Mouse (Mus musculus) forebrain, embryonic 11.5 days (tissue): ENCODE data around the gene Cchcr1. TPM values are rescaled to one million over a fixed set of nuclear protein-coding genes. Genes with fewer than 3 reads are reported as not detected.

ENCODE experiments used
- ATAC-seq: fragments of 200-750 bp; cut with Nextera tagmentation; replicated peaks from 2 replicates; pipeline ENCODE4 v1.8.0; 2017; ENCODE audit warnings: moderate TSS enrichment; ENCODE audit not compliant: low FRiP score
- DNase-seq: peaks from one replicate; pipeline ENCODE4 v3.0.0-alpha.2; 2017; ENCODE audit warnings: low spot score
- H3K27ac ChIP-seq: fragments of 300-500 bp; sonication (generic); 2 replicates; pipeline ENCODE4 v1.5.1; 2014; ENCODE audit warnings: low read depth, low read length
- H3K27me3 ChIP-seq: fragments of 300-500 bp; sonication (generic); 2 replicates; pipeline ENCODE4 v1.6.1; 2014; ENCODE audit warnings: mild to moderate bottlenecking, low read length, mixed read lengths; ENCODE audit not compliant: control insufficient read depth, insufficient read depth
- H3K36me3 ChIP-seq: fragments of 300-500 bp; sonication (generic); 2 replicates; pipeline ENCODE4 v1.6.1; 2014; ENCODE audit warnings: mild to moderate bottlenecking, low read length, moderate library complexity, mixed read lengths; ENCODE audit not compliant: control insufficient read depth, insufficient read depth
- H3K4me1 ChIP-seq: fragments of 300-500 bp; sonication (generic); replicated peaks from 2 replicates; pipeline ENCODE4 v1.6.1; 2014; ENCODE audit warnings: low read length, mixed read lengths; ENCODE audit not compliant: control insufficient read depth, insufficient read depth
- H3K4me2 ChIP-seq: fragments of 300-500 bp; sonication (generic); 2 replicates; pipeline ENCODE4 v1.6.1; 2014; ENCODE audit warnings: low read depth, mild to moderate bottlenecking, low read length, moderate library complexity, mixed read lengths; ENCODE audit not compliant: severe bottlenecking
- H3K4me3 ChIP-seq: fragments of 300-500 bp; sonication (generic); 2 replicates; pipeline ENCODE4 v1.5.1; 2014; ENCODE audit warnings: low read depth, low read length
- H3K9ac ChIP-seq: fragments of 300-500 bp; sonication (generic); 2 replicates; pipeline ENCODE4 v1.6.1; 2014; ENCODE audit warnings: low read length
- H3K9me3 ChIP-seq: fragments of 300-500 bp; sonication (generic); 2 replicates; pipeline ENCODE4 v1.6.1; 2016; ENCODE audit warnings: low read length, mixed read lengths; ENCODE audit not compliant: control insufficient read depth
- WGBS: fragments of 180-500 bp; shearing (Covaris S2); extraction: QIAGEN DNeasy Blood & Tissue Kit; methylation state at CpG from one replicate; pipeline ENCODE4 v1.1.7; 2014; 5-methylcytosine and 5-hydroxymethylcytosine counted together
- polyA plus RNA-seq: library from polyadenylated mRNA; unstranded; fragments of >200 nt; fragmentation: Nextera tagmentation; extraction: Ambion mirVana; gene quantifications from 2 replicates; pipeline ENCODE4 v1.2.1, GENCODE M21; 2014

The Cchcr1 gene
- polyA plus RNA-seq, 1 experiment from 2014 or later: 18.2 TPM

- H3K9me3 ChIP-seq: no peaks in the 10 kb centered on the region
- 0 out of 2 replicates have a peak, but pooled peaks cover 2% of the 10 kb centered on the region for H3K4me1 ChIP-seq
- H3K9ac ChIP-seq: no peak overlapping the region
- ATAC-seq: no peak
- H3K4me3 ChIP-seq: no peak overlapping the region
- no peaks in the 10 kb centered on the region for H3K27me3 ChIP-seq
- 83% methylated on average over 6 of the region's 6 CpGs for WGBS
- H3K27ac ChIP-seq: no peak overlapping the region
- DNase-seq: no peak
- H3K36me3 ChIP-seq: no peaks in the 10 kb centered on the region
- no peak overlapping the region for H3K4me2 ChIP-seq
These were observed 27.1 kb downstream of the Cchcr1 start for GRCm38 (mm10) chr17:35544001-35544400.

GRCm38 (mm10) chr17:35544680-35545079 is 27.8 kb downstream of the Cchcr1 start:
- Histone ChIP-seq H3K4me3 (no peak overlapping the region), H3K9ac (no peak overlapping the region), H3K4me1 (0 out of 2 replicates have a peak, but pooled peaks cover 2% of the 10 kb centered on the region), H3K4me2 (no peak overlapping the region), H3K36me3 (no peaks in the 10 kb centered on the region), H3K9me3 (no peaks in the 10 kb centered on the region), H3K27me3 (no peaks in the 10 kb centered on the region), H3K27ac (no peak overlapping the region)
- WGBS: 32% methylated on average over 6 of the region's 6 CpGs
- ATAC-seq (no peak), DNase-seq (peak; percentile 77)

GRCm38 (mm10) chr17:35547465-35547864 is 30.6 kb downstream of the Cchcr1 start:
- WGBS: 40% methylated on average over 2 of the region's 2 CpGs
- H3K9me3 ChIP-seq: no peaks in the 10 kb centered on the region
- H3K4me2 ChIP-seq: no peak overlapping the region
- H3K36me3 ChIP-seq: no peaks in the 10 kb centered on the region
- ATAC-seq (no peak), DNase-seq (no peak)
- no peaks in the 10 kb centered on the region for H3K27me3 ChIP-seq
- H3K4me3 ChIP-seq: no peak overlapping the region
- H3K27ac ChIP-seq: no peak overlapping the region
- no peak overlapping the region for H3K9ac ChIP-seq
- 0 out of 2 replicates have a peak, but pooled peaks cover 2% of the 10 kb centered on the region for H3K4me1 ChIP-seq

GRCm38 (mm10) chr17:35548636-35549035 is 31.7 kb downstream of the Cchcr1 start:
- H3K4me3 ChIP-seq: no peak overlapping the region
- H3K4me2 ChIP-seq: no peak overlapping the region
- no peaks in the 10 kb centered on the region for H3K36me3 ChIP-seq
- H3K9ac ChIP-seq: no peak overlapping the region
- H3K9me3 ChIP-seq: no peaks in the 10 kb centered on the region
- WGBS: 13% methylated on average over 5 of the region's 5 CpGs
- no peak for ATAC-seq
- no peak for DNase-seq
- H3K4me1 ChIP-seq: 0 out of 2 replicates have a peak, but pooled peaks cover 2% of the 10 kb centered on the region
- H3K27ac ChIP-seq: no peak overlapping the region
- H3K27me3 ChIP-seq: no peaks in the 10 kb centered on the region

GRCm38 (mm10) chr17:35549437-35550142 is 32.7 kb downstream of the Cchcr1 start:
- no peak overlapping the region for H3K4me2 ChIP-seq
- DNase-seq (no peak), ATAC-seq (no peak)
- H3K36me3 ChIP-seq: no peaks in the 10 kb centered on the region
- 0 out of 2 replicates have a peak, but pooled peaks cover 2% of the 10 kb centered on the region for H3K4me1 ChIP-seq
- 59% methylated on average over 15 of the region's 15 CpGs for WGBS
- no peaks in the 10 kb centered on the region for H3K9me3 ChIP-seq
- H3K27ac ChIP-seq: no peak overlapping the region
- no peak overlapping the region for H3K9ac ChIP-seq
- no peak overlapping the region for H3K4me3 ChIP-seq
- H3K27me3 ChIP-seq: no peaks in the 10 kb centered on the region

- no peak for DNase-seq
- Histone ChIP-seq H3K27me3 (no peaks in the 10 kb centered on the region), H3K9me3 (no peaks in the 10 kb centered on the region), H3K36me3 (no peaks in the 10 kb centered on the region), H3K9ac (no peak overlapping the region), H3K27ac (no peak overlapping the region), H3K4me1 (0 out of 2 replicates have a peak, but pooled peaks cover 2% of the 10 kb centered on the region), H3K4me3 (no peak overlapping the region), H3K4me2 (no peak overlapping the region)
- WGBS: 94% methylated on average over 4 of the region's 4 CpGs
- no peak for ATAC-seq
These were observed 33.2 kb downstream of the Cchcr1 start for GRCm38 (mm10) chr17:35550143-35550494.

GRCm38 (mm10) chr17:35550871-35551270 is 34.0 kb downstream of the Cchcr1 start:
- Histone ChIP-seq H3K36me3 (no peaks in the 10 kb centered on the region), H3K4me1 (0 out of 2 replicates have a peak, but pooled peaks cover 2% of the 10 kb centered on the region), H3K4me2 (no peak overlapping the region), H3K27me3 (no peaks in the 10 kb centered on the region), H3K4me3 (no peak overlapping the region), H3K9ac (no peak overlapping the region), H3K27ac (no peak overlapping the region), H3K9me3 (no peaks in the 10 kb centered on the region)
- WGBS: 58% methylated on average over 8 of the region's 8 CpGs
- DNase-seq (no peak), ATAC-seq (no peak)

- Histone ChIP-seq H3K9me3 (no peaks in the 10 kb centered on the region), H3K9ac (no peak within 1 kb of the TSS), H3K27me3 (no peaks in the 10 kb centered on the region), H3K4me3 (no peak within 1 kb of the TSS), H3K4me2 (no peak within 1 kb of the TSS), H3K27ac (no peak within 1 kb of the TSS), H3K36me3 (no peaks in the 10 kb centered on the region), H3K4me1 (no peaks in the 10 kb centered on the region)
- no peak for DNase-seq
- WGBS: 78% methylated on average over 8 of the region's 10 CpGs
- no peak for ATAC-seq
These were observed 35.0 kb downstream of the Cchcr1 start, which contains the start of gene Cdsn for GRCm38 (mm10) chr17:35551881-35552414. Gene Cdsn (plus strand): TSS chr17:35552128.

GRCm38 (mm10) chr17:35554321-35554720 is 37.4 kb downstream of the Cchcr1 start:
- Histone ChIP-seq H3K27me3 (no peaks in the 10 kb centered on the region), H3K4me2 (no peak overlapping the region), H3K4me3 (no peak overlapping the region), H3K9me3 (no peaks in the 10 kb centered on the region), H3K4me1 (no peaks in the 10 kb centered on the region), H3K27ac (no peak overlapping the region), H3K36me3 (no peaks in the 10 kb centered on the region), H3K9ac (no peak overlapping the region)
- ATAC-seq (no peak), DNase-seq (no peak)
- WGBS: 78% methylated on average over 5 of the region's 5 CpGs
